Mouse (Mus musculus) large intestine, adult 2 months (tissue): ENCODE measurements around the gene Pid1. TPM values are rescaled to one million over a fixed set of nuclear protein-coding genes. Genes with fewer than 3 reads are reported as not detected.
"Not testable (repeated sequence)": the region's sequence is repeated elsewhere in the genome, so short reads cannot be mapped to it uniquely, and the experiment has no call there.

Experiments
- DNase-seq: peaks from one replicate; pipeline ENCODE4 v3.0.0-alpha.2; 2012; ENCODE audit warnings: low read depth, low spot score
- WGBS: fragments of 180-500 bp; shearing (Covaris S2); methylation state at CpG from one replicate; pipeline ENCODE4 v1.1.7; 2018; 5-methylcytosine and 5-hydroxymethylcytosine counted together
- polyA plus RNA-seq: library from polyadenylated mRNA; depleted of rRNA; stranded (reverse); fragments of >200 nt; gene quantifications from 2 replicates; pipeline ENCODE4 v1.2.3, GENCODE M21; 2012

Pid1 gene
- polyA plus RNA-seq, 1 experiment, result 5.4 TPM

DNA sequence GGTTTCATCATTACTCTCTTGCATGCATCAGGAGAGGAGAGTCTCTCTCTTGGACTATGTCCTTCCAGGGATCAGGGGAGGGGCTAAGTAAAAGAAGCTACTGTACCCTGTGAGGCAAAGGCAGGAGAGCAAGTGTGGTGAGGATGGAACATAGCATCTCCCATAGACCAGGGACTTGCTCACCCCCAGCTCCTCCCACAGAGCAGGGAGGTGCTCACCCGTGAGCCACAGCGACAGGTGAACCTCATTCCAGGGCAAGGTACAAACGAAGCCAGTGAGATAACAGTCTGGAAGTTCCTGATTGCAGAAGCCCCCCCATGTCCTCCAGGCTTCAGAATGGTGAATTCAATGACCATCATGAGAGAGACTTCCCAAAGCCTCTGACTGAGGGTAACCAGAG lies 2.6 kb downstream of the Pid1 start:
- 39% methylated on average over 3 of the region's 3 CpGs for WGBS
- DNase-seq, result no peak

DNA sequence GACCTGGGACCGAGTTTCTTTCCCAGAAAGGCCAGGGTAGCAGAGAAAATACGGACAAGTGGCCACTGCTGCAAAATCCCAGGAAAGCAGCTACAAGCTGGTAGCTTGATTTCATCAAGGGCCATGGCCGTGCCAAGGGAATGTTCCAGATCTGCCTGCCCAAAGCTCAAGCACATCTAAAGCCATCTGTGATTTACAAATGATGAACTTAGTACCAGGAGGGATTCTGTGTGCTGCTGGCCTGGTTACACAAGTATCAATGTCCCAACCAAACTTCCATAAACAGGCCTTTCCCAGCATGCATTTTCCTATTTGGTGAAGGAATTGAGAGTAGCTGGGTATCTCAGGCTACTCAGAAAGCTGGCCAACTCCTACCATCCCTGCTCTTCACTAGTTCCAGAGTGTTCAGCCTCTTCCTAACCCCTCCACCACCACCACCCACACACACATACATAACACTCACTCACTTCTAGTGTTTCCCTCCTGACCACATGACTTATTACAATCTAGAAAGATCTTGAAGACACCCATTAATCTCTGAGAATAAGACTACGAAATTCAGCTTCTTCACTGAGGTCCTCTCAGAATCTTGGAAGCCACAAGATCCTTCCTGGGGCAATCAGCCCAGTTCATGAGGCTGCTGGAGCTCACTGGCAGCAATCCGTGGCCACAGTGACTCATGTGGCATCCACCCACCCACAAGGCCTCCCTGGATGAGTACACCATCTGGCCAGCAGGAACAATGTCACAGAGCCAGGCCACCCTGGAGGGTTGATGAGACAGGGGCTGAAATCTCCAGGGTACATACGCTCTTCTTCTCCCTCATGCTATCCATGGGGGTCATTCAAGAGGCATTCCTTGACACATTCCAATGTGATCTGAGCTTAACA lies 4.1 kb downstream of the Pid1 start:
- 72% methylated on average over 6 of the region's 6 CpGs for WGBS
- DNase-seq, result no peak

DNA sequence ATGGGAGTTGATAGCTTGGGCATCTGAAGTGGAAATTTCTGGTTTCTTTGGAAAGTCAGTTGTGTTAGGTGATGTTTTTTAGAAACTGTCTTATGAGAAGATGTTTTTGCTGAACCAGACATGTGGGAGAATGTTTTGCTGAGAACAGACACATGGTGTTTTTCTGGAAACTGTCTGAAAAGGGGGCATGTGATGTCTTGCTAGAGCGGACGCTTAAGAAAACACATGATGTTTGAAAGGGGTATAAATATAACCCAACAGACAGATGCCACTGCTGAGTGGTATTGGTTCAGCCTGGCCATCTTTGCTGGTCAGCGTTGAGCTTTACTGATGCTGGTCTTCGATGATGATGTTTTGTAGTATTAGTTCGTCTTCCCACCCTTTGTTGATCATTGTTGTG lies 6.8 kb downstream of the Pid1 start:
- DNase-seq, result no peak
- 80% methylated on average over 5 of the region's 5 CpGs for WGBS

DNA sequence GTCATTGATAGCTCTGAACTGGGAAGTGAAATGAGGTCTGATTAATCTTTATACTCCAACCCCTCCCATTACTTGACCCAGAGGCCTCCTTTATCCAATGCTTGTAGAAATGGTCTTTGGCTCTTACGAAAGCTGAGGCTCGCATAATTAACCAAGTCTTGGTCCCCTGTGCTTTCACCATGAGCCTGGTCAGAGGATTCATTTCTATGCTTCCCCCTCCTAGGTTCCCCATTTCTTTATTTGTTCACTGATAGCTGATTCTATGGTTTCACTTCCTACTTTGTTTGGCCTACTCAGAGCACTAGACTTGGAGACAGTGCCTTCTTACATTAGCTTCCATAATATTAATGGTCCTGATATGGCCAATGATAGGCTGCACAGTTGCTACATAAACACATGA lies 13.7 kb downstream of the Pid1 start:
- DNase-seq, result no peak
- WGBS, result 87% methylated on average over 2 of the region's 2 CpGs

- 40% methylated on average over 3 of the region's 3 CpGs for WGBS
- no peak for DNase-seq
Measured at GRCm38 (mm10) chr1:84347796-84348476, 16.0 kb downstream of the Pid1 start.

GRCm38 (mm10) chr1:84332797-84333196 lies 31.2 kb downstream of the Pid1 start:
- WGBS, result 83% methylated on average over 3 of the region's 3 CpGs
- DNase-seq, result not testable (repeated sequence)

- WGBS, result 86% methylated on average over 12 of the region's 12 CpGs
- DNase-seq, result not testable (repeated sequence)
Measured at GRCm38 (mm10) chr1:84331861-84332260, 32.1 kb downstream of the Pid1 start.

GRCm38 (mm10) chr1:84325309-84325708 lies 38.7 kb downstream of the Pid1 start:
- no peak for DNase-seq
- 51% methylated on average over 3 of the region's 3 CpGs for WGBS

- DNase-seq, result no peak
- 57% methylated on average over 4 of the region's 4 CpGs for WGBS
Measured at GRCm38 (mm10) chr1:84321327-84321726, 42.7 kb downstream of the Pid1 start.

- WGBS, result 55% methylated on average over 1 of the region's 1 CpGs
Measured at GRCm38 (mm10) chr1:84318569-84318968, 45.4 kb downstream of the Pid1 start.

GRCm38 (mm10) chr1:84317827-84318226 lies 46.2 kb downstream of the Pid1 start:
- no peak for DNase-seq
- 87% methylated on average over 1 of the region's 1 CpGs for WGBS

More at GRCm38 (mm10) chr1:84318569-84318968, 45.4 kb downstream of the Pid1 start:
- no peak for DNase-seq

DNA sequence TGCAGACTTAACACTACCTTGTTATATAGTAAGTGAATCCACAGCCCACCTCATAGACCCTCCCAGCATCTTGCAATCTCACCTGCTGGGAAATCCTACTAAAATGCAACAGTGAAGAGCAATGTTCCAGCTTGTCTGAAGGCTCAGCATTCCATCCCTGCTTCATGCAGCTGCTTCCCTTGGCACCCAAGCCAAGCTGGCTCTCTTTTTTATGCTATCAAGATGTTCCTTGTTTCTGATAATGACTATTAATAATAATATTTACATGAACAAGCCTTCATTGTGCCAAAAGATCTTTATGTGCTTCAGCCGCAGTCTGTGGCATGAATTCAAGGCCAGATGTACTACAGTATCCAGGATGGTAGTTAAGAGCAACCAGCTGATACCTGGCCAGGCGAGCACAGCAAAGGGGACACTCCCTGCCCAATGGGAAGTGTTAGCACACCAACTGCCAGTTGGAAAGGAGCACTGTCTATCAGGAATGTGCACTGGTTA lies 54.0 kb downstream of the Pid1 start:
- DNase-seq, result no peak
- WGBS, result 62% methylated on average over 2 of the region's 2 CpGs

GRCm38 (mm10) chr1:84305713-84306421 lies 58.1 kb downstream of the Pid1 start:
- DNase-seq, result no peak
- 78% methylated on average over 16 of the region's 16 CpGs for WGBS

DNA sequence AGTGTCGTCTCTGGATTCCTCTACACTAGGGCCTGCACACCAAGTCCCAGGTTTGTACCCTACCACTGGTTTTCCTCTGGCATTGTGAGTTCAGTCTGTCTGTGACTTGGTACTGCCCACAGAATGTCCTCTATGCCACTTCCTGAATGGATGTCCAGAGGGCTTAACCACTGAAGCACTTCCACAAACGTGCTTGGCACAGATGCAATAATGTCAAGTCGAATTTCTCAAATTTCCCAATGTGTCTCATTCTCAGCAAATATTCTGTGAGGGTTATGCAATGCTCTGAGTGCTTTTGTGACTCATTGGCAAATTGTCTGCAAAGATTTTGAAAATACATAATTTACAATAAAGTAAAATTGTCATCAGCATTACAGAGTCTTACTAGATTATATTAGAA lies 61.2 kb downstream of the Pid1 start:
- WGBS, result 45% methylated on average over 3 of the region's 3 CpGs
- no peak for DNase-seq

GRCm38 (mm10) chr1:84299719-84300118 lies 64.3 kb downstream of the Pid1 start:
- DNase-seq, result no peak
- WGBS, result 76% methylated on average over 1 of the region's 1 CpGs

- 25% methylated on average over 6 of the region's 6 CpGs for WGBS
- DNase-seq, result no peak
Measured at GRCm38 (mm10) chr1:84286682-84287111, 77.3 kb downstream of the Pid1 start.

DNA sequence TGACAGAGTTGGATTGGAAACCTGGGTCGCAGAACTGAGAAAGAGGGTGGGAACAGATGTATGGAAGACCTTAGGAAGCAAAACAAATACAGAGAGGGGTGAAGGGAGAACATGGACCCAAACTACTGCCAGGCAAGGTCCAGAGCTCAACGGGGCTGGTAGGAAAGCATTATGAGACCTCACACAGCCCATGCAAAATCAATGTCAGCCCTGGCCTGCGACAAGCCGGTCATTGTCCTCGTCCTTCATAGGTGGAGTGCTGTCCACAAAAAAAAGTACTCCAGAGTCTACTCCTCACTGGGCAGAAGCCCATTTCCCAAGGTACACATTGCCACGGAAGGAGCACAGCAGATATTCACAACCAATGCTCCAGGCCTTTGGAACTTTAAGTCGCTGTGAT lies 78.4 kb downstream of the Pid1 start:
- 82% methylated on average over 7 of the region's 7 CpGs for WGBS
- no peak for DNase-seq

- no peak for DNase-seq
- WGBS, result 8% methylated on average over 43 of the region's 53 CpGs
Measured at GRCm38 (mm10) chr1:84284293-84285068, 79.5 kb downstream of the Pid1 start.

- 23% methylated on average over 2 of the region's 2 CpGs for WGBS
- no peak for DNase-seq
Measured at GRCm38 (mm10) chr1:84283119-84283518, 80.9 kb downstream of the Pid1 start.
